Mouse (Mus musculus) olfactory bulb, adult 2 months (tissue): Measurements from ENCODE around the gene Cep19.

Source experiments
- CTCF ChIP-seq: fragments of 200-500 bp; IDR thresholded peaks from 2 replicates; pipeline ENCODE4 v1.5.1; 2012; ENCODE audit warnings: low read depth, mild to moderate bottlenecking, low read length, moderate library complexity; ENCODE audit not compliant: insufficient read depth
- POLR2A ChIP-seq: fragments of 200-500 bp; IDR thresholded peaks from 2 replicates; pipeline ENCODE4 v1.6.1; 2012; ENCODE audit warnings: mild to moderate bottlenecking, low read depth, low read length, moderate library complexity; ENCODE audit not compliant: insufficient read depth

GRCm38 (mm10) chr16:32102295-32102694 is 2.7 kb downstream of the Cep19 start:
- no peak for TF ChIP-seq CTCF
- no peak for TF ChIP-seq POLR2A
